Mouse (Mus musculus) stomach, postnatal 0 days (tissue): Measurements from ENCODE around the gene Padi2.

Experiments
- CTCF ChIP-seq: IDR thresholded peaks from 2 replicates; pipeline ENCODE4 v1.5.1; 2016; ENCODE audit warnings: antibody characterized with exemption, low read depth, mild to moderate bottlenecking, moderate library complexity
- EP300 ChIP-seq: optimal IDR thresholded peaks from 2 replicates; pipeline ENCODE3; 2016; ENCODE audit warnings: antibody characterized with exemption

DNA sequence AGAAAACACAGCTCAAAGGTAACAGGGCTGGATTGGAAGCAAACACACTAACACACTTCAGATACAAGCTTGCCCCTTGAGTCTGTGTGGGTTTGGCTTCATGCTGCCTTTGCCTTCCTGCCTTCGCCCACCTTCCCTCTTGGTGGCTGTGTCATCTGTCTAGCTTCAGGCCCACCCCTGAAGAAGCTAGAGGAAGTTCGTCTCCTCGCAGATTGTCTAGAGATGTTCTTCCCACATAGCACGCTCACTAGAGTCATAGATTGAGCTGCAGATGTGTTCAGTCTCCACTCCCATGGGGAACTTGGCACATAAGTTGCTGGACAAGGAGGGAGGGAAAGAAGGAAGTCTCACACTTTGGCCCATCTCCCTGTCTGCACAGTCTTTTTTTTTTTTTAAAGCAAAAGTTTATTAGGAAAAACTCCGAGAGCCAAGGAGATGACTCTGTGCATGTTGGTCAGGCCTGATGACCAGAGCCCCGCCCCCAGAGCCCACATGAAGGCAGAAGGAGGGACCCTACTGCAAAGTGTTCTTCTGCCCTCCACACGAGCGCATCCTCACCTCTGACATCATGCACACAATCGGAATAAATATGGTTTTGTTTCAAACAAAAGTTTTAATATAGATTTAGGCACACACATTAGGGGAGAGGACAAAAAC lies 57.9 kb downstream of the Padi2 start:
- TF ChIP-seq EP300 (no peak), CTCF (no peak)
